Mouse (Mus musculus) cortical plate, adult 2 months (tissue): ENCODE results near the gene Glipr1l1.
"Not testable (repeated sequence)": the region's sequence is repeated elsewhere in the genome, so short reads cannot be mapped to it uniquely, and the experiment has no call there.

Experiments
- CTCF ChIP-seq: fragments of 200-500 bp; IDR thresholded peaks from 2 replicates; pipeline ENCODE4 v1.5.1; 2011; ENCODE audit warnings: mild to moderate bottlenecking, control low read depth, low read length; ENCODE audit not compliant: insufficient read depth; ENCODE audit errors: extremely low read depth
- POLR2A ChIP-seq: fragments of 200-500 bp; IDR thresholded peaks from 2 replicates; pipeline ENCODE4 v1.6.1; 2011; ENCODE audit warnings: mild to moderate bottlenecking, low read length, control low read depth; ENCODE audit not compliant: insufficient read depth; ENCODE audit errors: extremely low read depth

DNA sequence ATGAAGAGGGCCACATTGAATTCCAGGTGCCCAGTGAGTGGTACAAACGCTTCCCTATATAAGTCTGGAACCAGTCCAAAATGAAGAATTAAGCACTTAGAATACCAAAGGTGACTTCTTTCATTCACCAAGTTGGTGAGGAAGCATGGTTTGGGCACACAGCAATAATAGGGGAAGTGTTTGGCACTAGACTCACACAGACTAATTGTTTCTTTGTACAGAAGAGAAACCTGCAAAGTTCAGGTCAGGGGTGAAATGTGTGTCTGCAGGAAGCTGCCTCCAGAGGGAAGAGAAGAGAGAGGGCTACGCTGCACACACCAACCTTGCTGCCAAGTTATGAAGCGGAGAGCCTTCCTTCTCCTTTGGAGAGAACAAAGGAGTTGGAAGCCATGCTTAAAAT is 31.3 kb upstream of the Glipr1l1 start:
- not testable (repeated sequence) for TF ChIP-seq CTCF, POLR2A
